Mouse (Mus musculus): ENCODE data around the gene Gpsm2.

- no peak for TF ChIP-seq CTCF (IDR thresholded peaks at IDR 0.05; ENCODE audit: borderline replicate concordance, extremely low read depth, insufficient read depth, insufficient read length)
- peak; percentile 66 for TF ChIP-seq POLR2A (IDR thresholded peaks at IDR 0.05; ENCODE audit: borderline replicate concordance, extremely low read depth, insufficient read depth, insufficient read length, poor library complexity, severe bottlenecking)
These were observed at the start of gene Gpsm2 for GRCm38 (mm10) chr3:108722036-108722872.
